Mouse (Mus musculus): ENCODE measurements at regions not wholly inside any gene's neighbourhood (a gene's known extent, or its start where the extent isn't known, plus 50 kb on each side); places are given as distances from the start of the nearest gene placed in this dataset.

DNA sequence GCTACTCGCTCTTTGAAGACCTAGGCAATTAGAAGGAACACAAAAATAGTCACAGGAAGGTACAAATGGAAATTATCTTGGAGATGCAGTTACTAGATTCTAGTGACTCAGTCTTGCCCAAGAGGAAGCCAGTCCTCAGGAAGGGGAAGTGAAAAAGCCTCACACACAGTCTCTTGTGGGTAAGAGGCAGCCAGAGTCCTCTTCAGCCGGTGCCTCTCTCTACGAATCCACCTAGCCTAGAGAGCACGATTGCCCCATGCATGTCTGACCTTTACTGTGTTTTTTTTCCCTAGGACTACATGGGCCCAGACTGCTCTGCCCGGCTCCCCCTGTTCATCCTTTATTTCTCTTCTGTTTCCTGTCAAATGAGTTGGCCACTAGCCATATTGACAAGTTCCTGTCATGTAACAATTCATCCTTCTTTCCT is 233.7 kb upstream of the Tprg start:
- TF ChIP-seq CTCF (IDR thresholded peaks at IDR 0.05; ENCODE audit: low read depth), result no peak
- no peak for TF ChIP-seq EP300 (IDR thresholded peaks at IDR 0.05; ENCODE audit: low read depth)
